Mouse (Mus musculus) colon, adult 2 months (tissue): Measurements from ENCODE around the gene Rplp2. TPM values are rescaled to one million over a fixed set of nuclear protein-coding genes. Genes with fewer than 3 reads are reported as not detected.

Source experiments
- polyA plus RNA-seq: library from polyadenylated mRNA; depleted of rRNA; stranded (reverse); fragments of >200 nt; gene quantifications from 2 replicates; pipeline ENCODE4 v1.2.3, GENCODE M21; 2012; rRNA removed

The Rplp2 gene
- polyA plus RNA-seq, result 439 and 527 TPM in 2 replicates

DNA sequence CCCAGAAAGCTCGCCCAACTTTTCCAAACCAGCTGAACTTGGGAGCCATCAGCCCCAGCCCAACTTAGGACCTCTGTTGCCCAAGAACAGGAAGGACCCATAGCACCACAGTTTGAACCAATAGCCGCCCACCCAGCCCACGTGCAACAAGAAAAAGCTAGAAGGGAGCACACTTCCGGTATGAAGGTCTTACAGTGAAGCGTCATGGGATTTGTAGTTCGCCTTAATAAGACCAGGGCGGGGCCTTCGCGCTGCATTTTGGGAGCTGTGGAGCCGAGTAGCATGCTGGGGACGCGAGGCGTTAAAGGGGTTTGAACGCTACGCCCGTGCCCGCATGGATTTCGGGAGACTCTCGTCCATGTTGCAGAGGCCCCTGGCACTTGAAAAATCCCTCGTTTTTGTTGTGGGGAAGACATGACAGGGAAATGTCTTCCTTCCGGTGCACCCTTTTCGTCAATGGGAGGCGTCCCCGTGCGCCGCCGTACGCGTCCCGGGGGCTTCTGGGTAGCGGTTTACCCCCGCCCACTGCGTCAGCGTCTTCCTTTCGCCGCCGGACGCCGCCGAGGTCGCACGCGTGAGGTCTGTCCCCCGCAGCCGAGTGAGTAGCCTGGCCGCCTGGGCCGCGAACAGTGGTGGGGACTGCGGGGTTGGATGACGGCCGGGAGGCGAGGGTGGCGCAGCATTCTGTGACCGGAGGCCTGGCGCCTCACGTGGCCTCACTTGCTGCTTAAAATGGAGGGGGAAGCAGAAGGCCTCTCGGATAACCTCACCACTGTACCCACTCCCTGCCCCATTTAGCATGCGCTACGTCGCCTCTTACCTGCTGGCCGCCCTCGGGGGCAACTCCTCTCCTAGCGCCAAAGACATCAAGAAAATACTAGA is at the start of gene Rplp2:
Gene Rplp2, plus strand, starts transcription at position 261 of the 882 bp plus-strand sequence.

DNA sequence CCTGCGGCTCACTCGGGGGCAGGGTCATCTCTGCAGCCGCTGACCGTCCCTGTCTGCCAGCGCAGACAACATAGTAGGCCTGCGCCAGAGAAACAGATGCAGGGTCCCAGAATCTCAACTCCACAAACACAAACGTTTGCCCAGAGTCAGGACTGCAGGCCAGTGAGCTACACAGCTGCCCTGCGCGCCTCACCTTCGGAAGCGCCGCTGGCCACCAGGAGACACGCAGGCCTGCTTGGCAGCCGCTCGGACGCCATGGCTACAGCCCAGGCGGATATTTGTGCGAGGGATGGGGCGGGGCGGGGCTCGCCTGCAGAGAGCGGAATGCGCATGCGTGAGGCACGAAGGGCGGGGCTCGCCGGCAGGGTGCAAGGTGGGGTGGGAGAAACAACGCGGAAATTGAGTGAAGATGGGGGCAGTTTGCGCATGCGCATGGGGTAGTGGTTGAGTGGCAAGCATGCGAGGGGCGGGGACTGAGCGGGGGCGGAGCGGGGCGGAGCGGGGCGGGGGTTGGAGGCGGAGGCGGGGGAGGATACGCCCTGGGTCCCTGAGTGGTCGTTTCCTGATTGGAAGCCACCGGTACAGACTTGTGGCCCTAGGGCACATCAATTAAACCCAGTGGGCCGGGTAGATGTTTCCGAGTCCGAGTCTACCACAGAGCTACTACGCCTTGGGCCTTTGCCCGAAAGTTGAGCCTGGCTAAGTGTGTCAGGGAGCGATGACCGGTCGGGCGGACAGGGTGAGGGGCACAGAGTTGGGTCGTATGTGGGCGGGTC is 33.2 kb upstream of the Rplp2 start, which contains the start of gene Gatd1:
Gene Gatd1, minus strand, starts transcription at position 328 of the 776 bp plus-strand sequence.

DNA sequence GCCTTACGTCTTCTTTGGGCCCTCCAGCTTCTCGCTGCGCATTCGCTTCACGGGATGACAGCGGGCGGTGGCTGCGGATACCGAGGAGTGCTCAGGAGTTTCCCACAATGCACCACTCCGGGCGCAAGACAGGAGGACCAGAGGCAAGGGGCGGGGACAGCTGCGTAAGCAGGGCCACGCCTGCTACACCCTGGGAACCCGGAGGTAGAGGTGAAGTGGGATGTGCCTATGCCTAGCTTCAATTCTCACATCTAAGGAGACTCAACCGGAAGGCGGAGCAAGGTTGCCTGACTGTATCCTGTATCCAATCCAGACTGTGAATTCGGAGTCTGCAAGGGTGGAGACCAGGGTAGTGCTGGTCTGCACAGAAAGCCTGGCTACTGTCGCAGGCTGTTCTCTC is 17.9 kb upstream of the Rplp2 start, which contains the start of gene Cend1:
Gene Cend1, minus strand, starts transcription at position 182 of the 400 bp plus-strand sequence.

DNA sequence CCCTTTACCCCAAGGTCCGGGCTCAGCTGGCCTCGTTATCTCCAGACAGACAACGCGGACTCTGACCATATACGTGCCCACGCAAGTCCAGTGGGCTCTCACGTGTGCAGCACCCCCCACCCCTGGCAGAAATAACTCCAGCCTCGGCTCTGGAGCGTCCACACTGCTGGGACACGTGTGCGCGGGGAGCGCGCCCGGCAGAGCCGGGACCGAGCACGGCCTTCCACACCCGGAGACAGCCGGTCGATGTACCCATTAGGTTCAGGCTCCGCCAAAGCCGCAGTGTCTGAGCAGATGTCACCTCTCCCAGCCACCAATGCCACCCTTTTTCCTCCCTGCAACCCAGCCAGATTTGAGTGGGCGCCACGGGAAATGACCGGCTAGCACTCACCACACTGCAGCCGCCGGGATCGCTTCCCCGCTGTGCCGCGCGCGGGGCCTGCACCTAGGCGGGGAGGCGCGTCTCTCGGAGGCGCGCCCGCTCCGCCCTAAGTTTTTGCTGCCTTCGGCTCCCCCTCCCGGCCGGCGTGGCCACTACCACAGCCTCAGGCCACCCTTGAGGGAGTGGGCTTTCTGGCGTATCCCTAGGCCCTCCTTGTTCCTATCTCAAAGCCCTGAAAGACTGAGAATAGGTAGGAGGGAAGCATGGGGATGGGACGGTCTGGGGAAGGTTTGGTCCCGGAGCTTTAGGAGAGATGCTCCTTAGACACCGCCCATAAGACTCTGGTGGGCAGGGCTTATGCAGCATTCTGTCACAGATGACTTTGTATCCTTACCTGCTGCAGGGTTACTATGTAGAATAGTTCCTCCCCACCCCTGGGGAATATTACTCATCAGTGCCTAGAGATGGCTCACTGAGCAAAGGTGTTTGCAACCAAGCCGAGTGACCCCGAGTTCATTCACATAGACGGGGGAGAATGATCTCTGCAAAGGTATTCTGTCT is 9.7 kb upstream of the Rplp2 start, which contains the start of gene Slc25a22:
Gene Slc25a22, minus strand, starts transcription at position 715 of the 943 bp plus-strand sequence.

DNA sequence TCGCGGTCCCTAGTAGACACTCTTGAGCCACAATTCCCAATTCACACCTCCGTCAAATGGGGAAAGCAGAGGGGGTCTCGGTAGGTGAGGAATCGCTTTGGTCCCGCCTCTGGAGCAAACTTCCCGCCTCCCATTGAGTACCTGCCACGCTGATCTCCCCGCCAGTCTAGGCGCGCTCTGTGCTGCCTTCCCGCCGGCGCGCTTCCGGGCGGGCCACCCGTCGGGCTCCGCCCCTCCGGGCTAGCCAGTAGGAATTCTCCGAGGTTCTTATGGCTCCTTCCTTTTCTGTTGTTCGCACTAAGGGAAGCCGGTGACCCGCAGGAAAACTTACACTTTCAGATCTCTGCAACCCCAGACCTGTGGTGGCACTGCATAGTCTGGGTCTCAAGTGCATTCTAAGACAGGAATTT is 3.3 kb upstream of the Rplp2 start, which contains the start of gene Pidd1:
Gene Pidd1, minus strand, starts transcription at position 198 of the 410 bp plus-strand sequence.

DNA sequence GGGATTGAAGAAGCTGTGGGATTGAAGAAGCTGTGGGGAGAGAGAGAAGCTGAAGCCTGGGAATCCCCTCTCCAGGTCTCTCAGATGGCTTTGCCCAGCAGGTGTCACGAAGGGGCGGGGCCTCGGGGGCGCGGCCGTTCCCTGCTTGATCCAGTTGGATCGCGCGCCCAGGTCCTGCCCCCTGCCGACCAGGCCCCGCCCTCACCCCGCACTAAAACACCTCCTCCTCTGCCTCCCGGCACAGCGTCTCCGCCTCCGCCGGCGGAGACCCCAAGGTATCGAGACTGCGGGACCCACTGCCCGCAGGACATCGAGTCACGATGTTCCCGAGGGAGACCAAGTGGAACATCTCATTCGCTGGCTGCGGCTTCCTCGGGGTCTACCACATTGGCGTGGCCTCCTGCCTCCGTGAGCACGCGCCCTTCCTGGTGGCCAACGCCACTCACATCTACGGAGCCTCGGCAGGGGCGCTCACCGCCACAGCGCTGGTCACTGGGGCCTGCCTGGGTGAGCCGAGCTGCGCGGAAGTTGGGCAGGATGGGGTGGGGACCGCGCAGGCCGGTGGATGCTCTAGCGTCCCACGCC is 7.9 kb downstream of the Rplp2 start, which contains the start of gene Pnpla2:
Gene Pnpla2, plus strand, starts transcription at position 232 of the 585 bp plus-strand sequence.

DNA sequence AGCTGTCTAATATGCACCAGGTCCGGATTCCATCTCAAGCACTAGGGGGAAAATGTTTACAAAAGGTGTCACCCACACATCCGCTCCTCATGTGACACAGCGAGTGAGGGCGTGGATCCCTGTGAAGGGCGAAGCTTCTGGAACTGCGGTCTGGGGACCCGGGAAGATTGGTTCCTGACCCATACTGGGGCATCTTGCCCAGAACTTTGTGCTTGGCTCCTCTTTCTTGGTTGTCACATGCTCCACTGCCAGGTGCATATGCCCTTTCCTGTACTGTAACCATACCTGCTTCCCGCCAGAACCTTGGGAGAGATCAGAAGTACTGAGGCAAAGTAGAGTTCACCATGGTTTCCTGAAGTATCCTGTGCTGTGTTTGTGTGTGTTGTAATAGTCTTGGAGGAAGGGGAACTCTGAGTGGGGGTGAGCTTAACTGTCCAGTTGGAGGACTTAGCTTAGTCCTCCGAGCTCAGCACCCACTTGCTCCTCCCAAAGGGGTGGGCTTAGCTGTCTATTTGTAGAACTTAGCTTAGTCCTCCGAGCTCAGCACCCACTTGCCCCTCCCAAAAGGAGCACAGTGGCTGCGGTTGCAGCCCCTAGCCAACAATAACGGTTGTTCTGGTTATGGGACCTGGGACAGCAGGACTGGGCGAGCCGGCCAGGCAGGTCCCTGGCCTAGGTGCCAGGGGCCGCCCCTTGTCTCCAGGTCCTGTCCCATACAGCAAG is 13.4 kb downstream of the Rplp2 start, which contains the start of gene Cracr2b:
Gene Cracr2b, plus strand, starts transcription at position 704 of the 723 bp plus-strand sequence.

DNA sequence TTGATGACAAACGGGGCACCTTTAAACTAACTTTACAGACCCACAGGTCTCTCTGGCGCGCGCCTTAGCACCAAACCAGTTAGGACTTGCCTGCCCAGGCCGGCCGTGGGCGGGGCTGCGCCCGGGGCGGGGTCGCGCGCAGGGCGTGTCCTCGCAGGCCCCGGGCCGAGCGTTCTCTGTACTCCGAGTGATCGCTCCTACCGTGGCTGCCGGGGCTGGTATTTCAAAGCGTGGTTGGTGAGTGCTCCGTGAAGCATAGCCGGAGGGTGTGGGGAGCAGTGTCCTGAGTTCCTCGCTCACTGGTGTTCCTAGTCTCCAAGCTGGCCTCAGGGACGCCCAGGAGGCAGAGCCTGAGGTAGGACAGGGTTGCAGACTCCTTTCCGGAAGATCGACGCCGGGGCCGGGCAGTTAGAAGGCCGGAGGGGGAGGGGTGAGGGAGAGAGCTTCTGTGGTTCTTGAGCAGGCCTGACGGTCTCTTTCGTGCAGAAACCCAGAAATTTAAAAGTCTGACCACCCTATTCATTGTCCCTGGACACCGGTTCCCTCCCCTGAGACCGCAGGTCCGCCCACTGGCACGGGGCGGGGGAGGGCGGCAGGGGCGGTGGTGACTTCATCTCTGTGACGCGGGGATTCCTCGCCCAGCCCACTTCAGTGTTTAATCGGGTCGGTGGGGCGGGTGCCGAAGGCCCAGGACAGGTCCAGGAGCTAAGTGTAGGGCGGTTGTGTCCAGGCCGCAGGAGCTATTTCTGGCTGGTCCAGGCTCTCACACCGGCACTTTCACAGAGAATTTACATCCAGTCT is 20.3 kb downstream of the Rplp2 start, which contains the start of gene Cd151:
Gene Cd151, plus strand, starts transcription at position 163 of the 801 bp plus-strand sequence.

DNA sequence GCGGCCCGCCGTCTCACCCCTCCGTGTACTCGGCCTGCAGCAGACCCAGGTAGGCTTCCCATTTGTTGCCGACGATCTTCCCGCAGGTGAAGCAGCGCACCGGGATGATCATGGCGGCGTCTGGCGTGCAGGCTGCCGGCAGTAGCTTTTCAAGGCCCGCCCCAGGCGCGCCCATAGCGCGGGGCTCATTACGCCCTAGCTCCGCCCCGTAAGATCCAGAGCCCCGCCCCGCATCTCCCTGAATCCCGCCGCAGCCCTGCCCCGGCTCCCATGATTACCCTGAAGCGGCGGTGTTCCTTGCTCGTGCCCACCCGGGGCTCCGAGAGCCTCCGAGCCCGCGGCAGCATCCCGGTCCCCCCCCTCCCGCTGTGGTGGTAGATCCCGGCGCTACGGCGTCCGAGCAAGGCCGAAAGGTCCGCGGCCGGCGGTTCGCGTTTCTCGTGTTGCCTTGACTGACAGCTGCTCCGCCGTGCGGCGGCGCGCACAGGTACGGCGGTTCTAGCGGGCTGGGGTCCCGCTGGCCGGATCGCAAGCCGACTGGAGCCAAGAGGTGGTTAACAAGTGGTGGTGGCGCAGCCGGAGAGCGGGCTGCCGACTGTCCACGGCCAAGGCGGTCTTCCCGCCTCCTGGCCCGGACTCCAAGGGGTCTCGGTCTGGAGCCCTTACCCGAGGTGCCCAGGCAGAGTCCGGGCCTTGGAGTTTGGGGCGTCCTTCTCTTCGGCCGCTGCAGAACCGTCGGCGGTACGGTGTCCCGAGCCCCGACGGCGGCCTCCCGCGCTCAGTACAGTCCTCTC is 28.0 kb downstream of the Rplp2 start, which contains the start of the genes Polr2l and Tspan4:
Gene Polr2l, minus strand, starts transcription at position 122 of the 794 bp plus-strand sequence.
Gene Tspan4, plus strand, starts transcription at position 230 of the 794 bp plus-strand sequence.

Other genes with a start within 250 kb of the Rplp2 start
- gene Lmntd2, start 233.3 kb upstream of the Rplp2 start, polyA plus RNA-seq, result 11.8 and 12.9 TPM in 2 replicates
- gene Rassf7, start 231.5 kb upstream of the Rplp2 start, polyA plus RNA-seq, result 224 and 235 TPM in 2 replicates
- gene Phrf1, start 218.6 kb upstream of the Rplp2 start, polyA plus RNA-seq, result 20.1 and 28.0 TPM in 2 replicates
- gene Irf7, start 180.9 kb upstream of the Rplp2 start, polyA plus RNA-seq, result 200 and 285 TPM in 2 replicates
- gene Cdhr5, start 170.6 kb upstream of the Rplp2 start, polyA plus RNA-seq, result 405 and 478 TPM in 2 replicates
- 105 and 193 TPM in 2 replicates for gene Sct, start 168.2 kb upstream of the Rplp2 start, polyA plus RNA-seq
- gene Drd4, start 155.4 kb upstream of the Rplp2 start, polyA plus RNA-seq, result 0.13 and 0.29 TPM in 2 replicates
- gene Deaf1, start 119.7 kb upstream of the Rplp2 start, polyA plus RNA-seq, result 21.1 and 26.0 TPM in 2 replicates
- 22.3 and 31.1 TPM in 2 replicates for gene Tmem80, start 119.6 kb upstream of the Rplp2 start, polyA plus RNA-seq
- gene Eps8l2, start 108.5 kb upstream of the Rplp2 start, polyA plus RNA-seq, result 257 and 334 TPM in 2 replicates
- 262 and 282 TPM in 2 replicates for gene Taldo1, start 55.2 kb upstream of the Rplp2 start, polyA plus RNA-seq
- gene Gatd1, start 33.2 kb upstream of the Rplp2 start, polyA plus RNA-seq, result 61.5 and 75.6 TPM in 2 replicates
- gene Cend1, start 17.9 kb upstream of the Rplp2 start, polyA plus RNA-seq, result 2.0 and 2.2 TPM in 2 replicates
- gene Slc25a22, start 9.5 kb upstream of the Rplp2 start, polyA plus RNA-seq, result 65.1 and 72.7 TPM in 2 replicates
- 11.9 and 14.2 TPM in 2 replicates for gene Pidd1, start 3.3 kb upstream of the Rplp2 start, polyA plus RNA-seq
- gene Pnpla2, start 7.8 kb downstream of the Rplp2 start, polyA plus RNA-seq, result 212 and 220 TPM in 2 replicates
- 147 and 153 TPM in 2 replicates for gene Cracr2b, start 13.7 kb downstream of the Rplp2 start, polyA plus RNA-seq
- gene Cd151, start 20.0 kb downstream of the Rplp2 start, polyA plus RNA-seq, result 370 and 431 TPM in 2 replicates
- 27.1 and 30.2 TPM in 2 replicates for gene Polr2l, start 27.8 kb downstream of the Rplp2 start, polyA plus RNA-seq
- 30.1 and 34.6 TPM in 2 replicates for gene Tspan4, start 27.9 kb downstream of the Rplp2 start, polyA plus RNA-seq
- 37.4 and 44.9 TPM in 2 replicates for gene Chid1, start 92.5 kb downstream of the Rplp2 start, polyA plus RNA-seq
- gene Ap2a2, start 114.8 kb downstream of the Rplp2 start, polyA plus RNA-seq, result 38.8 and 43.3 TPM in 2 replicates
- 0.14 and 0.29 TPM in 2 replicates for gene Muc6, start 207.9 kb downstream of the Rplp2 start, polyA plus RNA-seq
- gene Muc2, start 243.0 kb downstream of the Rplp2 start, polyA plus RNA-seq, result 9,788 and 12,769 TPM in 2 replicates